Mouse (Mus musculus) testis, adult 2 months (tissue): ENCODE data around the gene Rpsa.

Experiments used
- CTCF ChIP-seq: fragments of 200-500 bp; IDR thresholded peaks from 2 replicates; pipeline ENCODE4 v1.5.1; 2012; ENCODE audit warnings: low read depth, mild to moderate bottlenecking, inconsistent platforms, low read length, moderate library complexity; ENCODE audit not compliant: control insufficient read depth, insufficient read depth, insufficient replicate concordance
- POLR2A ChIP-seq: fragments of 200-500 bp; IDR thresholded peaks from 2 replicates; pipeline ENCODE4 v1.6.1; 2012; ENCODE audit warnings: low read depth, mild to moderate bottlenecking, inconsistent platforms, low read length, moderate library complexity; ENCODE audit not compliant: control insufficient read depth

- TF ChIP-seq CTCF (no peak), POLR2A (no peak)
Measured at GRCm38 (mm10) chr9:120091086-120091485, 36.4 kb upstream of the Rpsa start.
